Mouse (Mus musculus): ENCODE results near the gene Gm9844. TPM values are rescaled to one million over a fixed set of nuclear protein-coding genes. Genes with fewer than 3 reads are reported as not detected.

Gene Gm9844
- polyA plus RNA-seq, 2 experiments: 14.2 to 17.1 TPM

GRCm38 (mm10) chr7:24850162-24850561 lies 11.9 kb upstream of the Gm9844 start:
- H3K9ac ChIP-seq (ENCODE audit: low read depth, low read length, severe bottlenecking): no peak overlapping the region
- no peak for TF ChIP-seq POLR2A (IDR thresholded peaks at IDR 0.05; ENCODE audit: borderline replicate concordance, extremely low read depth, insufficient read depth, insufficient read length)
- peak; percentile 4 for DNase-seq (ENCODE audit: low spot score)
- H3K4me2 ChIP-seq (replicated peaks; ENCODE audit: low read depth, low read length, severe bottlenecking): no peak overlapping the region
- no peaks in the 10 kb centered on the region for H3K4me1 ChIP-seq (ENCODE audit: control insufficient read depth, insufficient read depth, low read length)
- no peaks in the 10 kb centered on the region for H3K36me3 ChIP-seq (ENCODE audit: control insufficient read depth, insufficient read depth, low read length)
- no peak overlapping the region for H3K27ac ChIP-seq (replicated peaks; ENCODE audit: low read depth, low read length)
- no peak for ATAC-seq (ENCODE audit: low FRiP score, low read depth)
- H3K27me3 ChIP-seq (ENCODE audit: control insufficient read depth, insufficient read depth, low read length): no peaks in the 10 kb centered on the region
- WGBS: 16% methylated on average over 5 of the region's 5 CpGs
- H3K9me3 ChIP-seq (ENCODE audit: control insufficient read depth, low read length): no peaks in the 10 kb centered on the region
- H3K4me3 ChIP-seq (replicated peaks; ENCODE audit: low read length): no peak overlapping the region

- 36% methylated on average over 6 of the region's 6 CpGs for WGBS
- Histone ChIP-seq H3K4me1 (ENCODE audit: control insufficient read depth, insufficient read depth, low read length) (no peaks in the 10 kb centered on the region), H3K36me3 (ENCODE audit: control insufficient read depth, insufficient read depth, low read length) (no peaks in the 10 kb centered on the region), H3K4me3 (replicated peaks; ENCODE audit: low read length) (no peak overlapping the region), H3K9me3 (ENCODE audit: control insufficient read depth, low read length) (no peaks in the 10 kb centered on the region), H3K27ac (replicated peaks; ENCODE audit: low read depth, low read length) (no peak overlapping the region), H3K9ac (ENCODE audit: low read depth, low read length, severe bottlenecking) (no peak overlapping the region), H3K27me3 (ENCODE audit: control insufficient read depth, insufficient read depth, low read length) (no peaks in the 10 kb centered on the region), H3K4me2 (replicated peaks; ENCODE audit: low read depth, low read length, severe bottlenecking) (no peak overlapping the region)
- DNase-seq (ENCODE audit: low spot score): no peak
- ATAC-seq (ENCODE audit: low FRiP score, low read depth): no peak
- TF ChIP-seq POLR2A (IDR thresholded peaks at IDR 0.05; ENCODE audit: borderline replicate concordance, extremely low read depth, insufficient read depth, insufficient read length): no peak
Observed at GRCm38 (mm10) chr7:24850899-24851303, 11.1 kb upstream of the Gm9844 start.

GRCm38 (mm10) chr7:24851596-24852325 lies 10.3 kb upstream of the Gm9844 start:
- no peaks in the 10 kb centered on the region for H3K9me3 ChIP-seq (ENCODE audit: control insufficient read depth, low read length)
- TF ChIP-seq POLR2A (IDR thresholded peaks at IDR 0.05; ENCODE audit: borderline replicate concordance, extremely low read depth, insufficient read depth, insufficient read length): no peak
- 85% methylated on average over 5 of the region's 5 CpGs for WGBS
- no peaks in the 10 kb centered on the region for H3K27me3 ChIP-seq (ENCODE audit: control insufficient read depth, insufficient read depth, low read length)
- H3K4me2 ChIP-seq (replicated peaks; ENCODE audit: low read depth, low read length, severe bottlenecking): no peak overlapping the region
- DNase-seq (ENCODE audit: low spot score): no peak
- no peaks in the 10 kb centered on the region for H3K36me3 ChIP-seq (ENCODE audit: control insufficient read depth, insufficient read depth, low read length)
- H3K9ac ChIP-seq (ENCODE audit: low read depth, low read length, severe bottlenecking): no peak overlapping the region
- no peak overlapping the region for H3K27ac ChIP-seq (replicated peaks; ENCODE audit: low read depth, low read length)
- no peak for ATAC-seq (ENCODE audit: low FRiP score, low read depth)
- H3K4me3 ChIP-seq (replicated peaks; ENCODE audit: low read length): no peak overlapping the region
- no peaks in the 10 kb centered on the region for H3K4me1 ChIP-seq (ENCODE audit: control insufficient read depth, insufficient read depth, low read length)

- no peak for TF ChIP-seq POLR2A (IDR thresholded peaks at IDR 0.05; ENCODE audit: borderline replicate concordance, extremely low read depth, insufficient read depth, insufficient read length)
- Histone ChIP-seq H3K4me1 (ENCODE audit: control insufficient read depth, insufficient read depth, low read length) (no peaks in the 10 kb centered on the region), H3K27me3 (ENCODE audit: control insufficient read depth, insufficient read depth, low read length) (no peaks in the 10 kb centered on the region), H3K9me3 (ENCODE audit: control insufficient read depth, low read length) (no peaks in the 10 kb centered on the region), H3K4me2 (replicated peaks; ENCODE audit: low read depth, low read length, severe bottlenecking) (no peak overlapping the region), H3K4me3 (replicated peaks; ENCODE audit: low read length) (no peak overlapping the region), H3K9ac (ENCODE audit: low read depth, low read length, severe bottlenecking) (no peak overlapping the region), H3K27ac (replicated peaks; ENCODE audit: low read depth, low read length) (no peak overlapping the region), H3K36me3 (ENCODE audit: control insufficient read depth, insufficient read depth, low read length) (no peaks in the 10 kb centered on the region)
- WGBS: 76% methylated on average over 7 of the region's 8 CpGs
- no peak for DNase-seq (ENCODE audit: low spot score)
- no peak for ATAC-seq (ENCODE audit: low FRiP score, low read depth)
Observed at GRCm38 (mm10) chr7:24852557-24853232, 9.3 kb upstream of the Gm9844 start.

GRCm38 (mm10) chr7:24853233-24853563 lies 8.8 kb upstream of the Gm9844 start:
- TF ChIP-seq POLR2A (IDR thresholded peaks at IDR 0.05; ENCODE audit: borderline replicate concordance, extremely low read depth, insufficient read depth, insufficient read length): no peak
- Histone ChIP-seq H3K4me2 (replicated peaks; ENCODE audit: low read depth, low read length, severe bottlenecking) (no peak overlapping the region), H3K27me3 (ENCODE audit: control insufficient read depth, insufficient read depth, low read length) (no peaks in the 10 kb centered on the region), H3K9me3 (ENCODE audit: control insufficient read depth, low read length) (no peaks in the 10 kb centered on the region), H3K9ac (ENCODE audit: low read depth, low read length, severe bottlenecking) (no peak overlapping the region), H3K4me1 (ENCODE audit: control insufficient read depth, insufficient read depth, low read length) (no peaks in the 10 kb centered on the region), H3K27ac (replicated peaks; ENCODE audit: low read depth, low read length) (no peak overlapping the region), H3K4me3 (replicated peaks; ENCODE audit: low read length) (no peak overlapping the region), H3K36me3 (ENCODE audit: control insufficient read depth, insufficient read depth, low read length) (no peaks in the 10 kb centered on the region)
- ATAC-seq (ENCODE audit: low FRiP score, low read depth): no peak
- DNase-seq (ENCODE audit: low spot score): no peak
